Mouse (Mus musculus) ES-E14 (cell line): ENCODE measurements around the gene Gm10135.

ENCODE experiments used
- HCFC1 ChIP-seq: IDR thresholded peaks from 2 replicates; pipeline ENCODE4 v1.6.1; 2012; ENCODE audit warnings: low read length, inconsistent platforms, borderline replicate concordance; ENCODE audit not compliant: insufficient read depth
- ZNF384 ChIP-seq: IDR thresholded peaks from 2 replicates; pipeline ENCODE4 v1.6.1; 2012; ENCODE audit warnings: low read depth, low read length, inconsistent platforms

DNA sequence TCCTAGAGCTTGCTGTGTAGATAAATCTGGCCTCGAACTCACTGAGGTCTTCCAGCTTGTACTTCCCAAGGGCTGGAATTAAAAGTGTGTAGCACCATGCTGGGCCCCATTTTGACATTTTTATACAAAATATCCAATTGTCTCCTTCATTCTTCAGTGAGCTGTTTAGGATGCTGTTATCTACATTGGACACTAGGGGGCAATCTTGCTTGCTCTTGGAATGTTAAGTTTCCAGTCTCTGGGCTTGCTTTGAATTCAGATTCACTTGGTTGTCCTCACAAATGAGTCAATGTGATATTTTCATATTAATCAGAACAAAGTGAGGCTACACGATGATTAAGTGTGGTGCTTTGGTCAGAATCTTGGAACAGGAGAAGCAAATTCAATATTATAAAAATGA, 9.6 kb upstream of the Gm10135 start:
- no peak for TF ChIP-seq HCFC1
- TF ChIP-seq ZNF384: peak; percentile 77
